Mouse (Mus musculus) kidney, adult 2 months (tissue): Measurements from ENCODE around the gene Phf12.

Source experiments
- CTCF ChIP-seq: fragments of 200-500 bp; conservative IDR thresholded peaks from 2 replicates; pipeline ENCODE4 v1.5.1; 2011; ENCODE audit warnings: low read depth, mild to moderate bottlenecking, control low read depth, low read length, moderate library complexity, mixed read lengths; ENCODE audit not compliant: insufficient read depth, insufficient read length
- POLR2A ChIP-seq: fragments of 200-500 bp; IDR thresholded peaks from one replicate; pipeline ENCODE4 v1.6.1; 2011; ENCODE audit warnings: low read depth, low read length, control low read depth

GRCm38 (mm10) chr11:77980281-77981204 is 2.0 kb upstream of the Phf12 start:
- peak; percentile 57 for TF ChIP-seq CTCF
- no peak for TF ChIP-seq POLR2A
